Mouse (Mus musculus): ENCODE results near the gene Tpi1. TPM values are rescaled to one million over a fixed set of nuclear protein-coding genes. Genes with fewer than 3 reads are reported as not detected.

Tpi1 gene
- total and polyA plus RNA-seq, 3 experiments: 102 to 1,182 (median 440) TPM

DNA sequence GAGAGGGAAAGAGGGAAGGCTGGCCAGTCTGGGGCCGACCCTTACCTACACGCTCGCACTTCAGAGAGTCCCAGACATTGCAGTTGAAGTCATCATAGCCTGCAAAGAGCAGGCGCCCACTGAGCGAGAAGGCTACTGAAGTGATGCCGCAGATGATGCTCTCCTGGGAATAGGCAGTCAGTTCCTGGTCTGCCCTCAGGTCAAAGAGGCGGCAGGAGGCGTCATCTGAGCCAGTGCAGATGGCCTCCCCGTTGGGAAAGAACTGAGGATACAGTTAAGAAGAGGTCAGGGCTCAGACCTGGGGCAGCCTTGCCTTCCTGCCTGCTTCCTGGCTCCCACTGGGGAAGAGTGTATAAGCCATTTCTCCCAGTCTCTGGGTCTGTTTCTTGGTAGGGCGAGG, 21.4 kb upstream of the Tpi1 start:
- Histone ChIP-seq H3K4me1 (ENCODE audit: control insufficient read depth in 1 of 2, insufficient read depth in 2 of 2, low read length in 2 of 2) (peaks cover 2 to 9% of the 10 kb centered on the region in 2 experiments), H3K27me3 (ENCODE audit: control insufficient read depth in 1 of 2, insufficient read depth in 2 of 2, low read length in 2 of 2) (no peaks in the 10 kb centered on the region), H3K36me3 (ENCODE audit: control insufficient read depth in 1 of 2, insufficient read depth in 2 of 2, low read length in 2 of 2) (0 out of 4 replicates have a peak, but pooled peaks cover 0 to 2% of the 10 kb centered on the region in 2 experiments), H3K79me2 (ENCODE audit: control insufficient read depth, insufficient read depth, low read length, poor library complexity) (peaks cover 1% of the 10 kb centered on the region; the same call in 1 of the 2 replicates), H3K4me3 (ENCODE audit: control insufficient read depth in 1 of 2, insufficient read depth in 1 of 2, low read depth in 2 of 2, low read length in 2 of 2) (no peak overlapping the region), H3K9ac (ENCODE audit: control insufficient read depth, low read depth, low read length, poor library complexity, severe bottlenecking) (no peak overlapping the region), H3K9me3 (replicated peaks; ENCODE audit: insufficient read depth, low read length) (no peaks in the 10 kb centered on the region), H3K27ac (ENCODE audit: control insufficient read depth, low read depth, low read length) (no peak overlapping the region)
- no peak for TF ChIP-seq USF1 (IDR thresholded peaks at IDR 0.05; ENCODE audit: low read depth, low read length)
- no peak for TF ChIP-seq ETS1 (IDR thresholded peaks at IDR 0.05; ENCODE audit: low read depth, low read length)
- no peak for TF ChIP-seq NELFE (IDR thresholded peaks at IDR 0.05; ENCODE audit: low read depth, low read length)
- no peak for TF ChIP-seq POLR2A (IDR thresholded peaks at IDR 0.05; ENCODE audit: control insufficient read depth in 1 of 2, insufficient read depth in 1 of 2, low read depth in 1 of 2, low read length in 2 of 2, poor library complexity in 1 of 2)
- no peak for TF ChIP-seq BHLHE40 (IDR thresholded peaks at IDR 0.05; ENCODE audit: borderline replicate concordance, low read depth, low read length)
- TF ChIP-seq RCOR1 (IDR thresholded peaks at IDR 0.05; ENCODE audit: low read depth, low read length): no peak
- no peak for TF ChIP-seq KAT2A (conservative IDR thresholded peaks at IDR 0.05; ENCODE audit: low read depth, low read length)
- DNase-seq (ENCODE audit: low read depth, low spot score): no peak

- H3K9ac ChIP-seq (ENCODE audit: control insufficient read depth, low read depth, low read length, poor library complexity, severe bottlenecking): no peak overlapping the region
- no peak overlapping the region for H3K4me3 ChIP-seq (ENCODE audit: control insufficient read depth in 1 of 2, insufficient read depth in 1 of 2, low read depth in 2 of 2, low read length in 2 of 2)
- H3K9me3 ChIP-seq (replicated peaks; ENCODE audit: insufficient read depth, low read length): no peaks in the 10 kb centered on the region
- 0 out of 4 replicates have a peak, but pooled peaks cover 0 to 2% of the 10 kb centered on the region in 2 experiments for H3K36me3 ChIP-seq (ENCODE audit: control insufficient read depth in 1 of 2, insufficient read depth in 2 of 2, low read length in 2 of 2)
- no peak for DNase-seq (ENCODE audit: low read depth, low spot score)
- TF ChIP-seq GATA1 (IDR thresholded peaks at IDR 0.05; ENCODE audit: low read depth, low read length) (no peak), POLR2AphosphoS5 (IDR thresholded peaks at IDR 0.05; ENCODE audit: borderline replicate concordance, low read depth, low read length) (no peak), MYB (IDR thresholded peaks at IDR 0.05; ENCODE audit: low read depth, low read length) (no peak), CHD2 (IDR thresholded peaks at IDR 0.05; ENCODE audit: low read length) (no peak), TBP (IDR thresholded peaks at IDR 0.05; ENCODE audit: low read depth, low read length) (no peak), POLR2A (IDR thresholded peaks at IDR 0.05; ENCODE audit: control insufficient read depth in 1 of 2, insufficient read depth in 1 of 2, low read depth in 1 of 2, low read length in 2 of 2, poor library complexity in 1 of 2) (no peak), KAT2A (conservative IDR thresholded peaks at IDR 0.05; ENCODE audit: low read depth, low read length) (no peak), MYC (IDR thresholded peaks at IDR 0.05; ENCODE audit: low read depth, low read length) (no peak), ZC3H11A (IDR thresholded peaks at IDR 0.05; ENCODE audit: low read depth, low read length) (no peak)
- H3K27me3 ChIP-seq (ENCODE audit: control insufficient read depth in 1 of 2, insufficient read depth in 2 of 2, low read length in 2 of 2): no peaks in the 10 kb centered on the region
- H3K79me2 ChIP-seq (ENCODE audit: control insufficient read depth, insufficient read depth, low read length, poor library complexity): peaks cover 6% of the 10 kb centered on the region
- peaks cover 1 to 2% of the 10 kb centered on the region in 2 experiments; a peak in 2 of 4 replicates for H3K4me1 ChIP-seq (ENCODE audit: control insufficient read depth in 1 of 2, insufficient read depth in 2 of 2, low read length in 2 of 2)
- H3K27ac ChIP-seq (ENCODE audit: control insufficient read depth, low read depth, low read length): no peak overlapping the region
Measured at GRCm38 (mm10) chr6:124834512-124835081, 20.5 kb upstream of the Tpi1 start.

GRCm38 (mm10) chr6:124831649-124832048, 17.6 kb upstream of the Tpi1 start:
- no peak for DNase-seq (ENCODE audit: low read depth, low spot score)
- Histone ChIP-seq H3K4me1 (ENCODE audit: control insufficient read depth in 1 of 2, insufficient read depth in 2 of 2, low read length in 2 of 2) (peaks cover 2 to 6% of the 10 kb centered on the region in 2 experiments; a peak in 3 of 4 replicates), H3K27ac (ENCODE audit: control insufficient read depth, low read depth, low read length) (no peak overlapping the region), H3K9me3 (replicated peaks; ENCODE audit: insufficient read depth, low read length) (no peaks in the 10 kb centered on the region), H3K79me2 (ENCODE audit: control insufficient read depth, insufficient read depth, low read length, poor library complexity) (peaks cover 22% of the 10 kb centered on the region), H3K36me3 (ENCODE audit: control insufficient read depth in 1 of 2, insufficient read depth in 2 of 2, low read length in 2 of 2) (peaks cover 0 to 8% of the 10 kb centered on the region in 2 experiments; a peak in 2 of 4 replicates), H3K27me3 (ENCODE audit: control insufficient read depth in 1 of 2, insufficient read depth in 2 of 2, low read length in 2 of 2) (no peaks in the 10 kb centered on the region), H3K9ac (ENCODE audit: control insufficient read depth, low read depth, low read length, poor library complexity, severe bottlenecking) (no peak overlapping the region), H3K4me3 (ENCODE audit: control insufficient read depth in 1 of 2, insufficient read depth in 1 of 2, low read depth in 2 of 2, low read length in 2 of 2) (no peak overlapping the region)
- TF ChIP-seq TBP (IDR thresholded peaks at IDR 0.05; ENCODE audit: low read depth, low read length) (no peak), POLR2A (IDR thresholded peaks at IDR 0.05; ENCODE audit: control insufficient read depth in 1 of 2, insufficient read depth in 1 of 2, low read depth in 1 of 2, low read length in 2 of 2, poor library complexity in 1 of 2) (no peak), MAX (IDR thresholded peaks at IDR 0.05; ENCODE audit: low read length) (no peak), UBTF (IDR thresholded peaks at IDR 0.05; ENCODE audit: borderline replicate concordance, insufficient read depth, low read depth, low read length) (no peak), NELFE (IDR thresholded peaks at IDR 0.05; ENCODE audit: low read depth, low read length) (no peak), CHD2 (IDR thresholded peaks at IDR 0.05; ENCODE audit: low read length) (no peak), USF1 (IDR thresholded peaks at IDR 0.05; ENCODE audit: low read depth, low read length) (no peak), SMC3 (IDR thresholded peaks at IDR 0.05; ENCODE audit: low read depth, low read length) (no peak), ETS1 (IDR thresholded peaks at IDR 0.05; ENCODE audit: low read depth, low read length) (no peak), JUND (IDR thresholded peaks at IDR 0.05; ENCODE audit: low read depth, low read length) (no peak), GATA1 (IDR thresholded peaks at IDR 0.05; ENCODE audit: low read depth, low read length) (no peak), USF2 (IDR thresholded peaks at IDR 0.05; ENCODE audit: borderline replicate concordance in 1 of 2, insufficient read depth in 1 of 2, low read depth in 1 of 2, low read length in 2 of 2) (no peak), ZNF384 (IDR thresholded peaks at IDR 0.05; ENCODE audit: low read depth, low read length) (no peak), MAFK (IDR thresholded peaks at IDR 0.05; ENCODE audit: borderline replicate concordance, low read depth, low read length) (no peak), E2F4 (IDR thresholded peaks at IDR 0.05; ENCODE audit: borderline replicate concordance, low read depth, low read length) (no peak)
